8 mouse cellular contexts compared by ENCODE assay signal in genomic region chr14:56375731-56376130, GRCm38 (mm10). TPM values are rescaled to one million over a fixed set of nuclear protein-coding genes. Genes with fewer than 3 reads are reported as not detected.
A peak's percentile ranks its signal among the peaks of the same experiment; 100 is the strongest.
DNase-seq lines count a peak whose midpoint lies in the region; ATAC-seq lines count a peak whose summit lies in the region.

No protein-coding gene starts in this region.

- H3K4me3 ChIP-seq in forebrain, embryonic 13.5 days: no peak overlapping the region
- no peak overlapping the region for H3K4me3 ChIP-seq in hindbrain, embryonic 12.5 days
- H3K4me3 ChIP-seq in midbrain, embryonic 10.5 days: no peak overlapping the region

- H3K36me3 ChIP-seq in forebrain, embryonic 13.5 days (ENCODE audit: poor library complexity, severe bottlenecking): no peaks in the 10 kb centered on the region
- no peaks in the 10 kb centered on the region for H3K36me3 ChIP-seq in hindbrain, embryonic 12.5 days
- no peaks in the 10 kb centered on the region for H3K36me3 ChIP-seq in midbrain, embryonic 10.5 days

- peak; percentile 82 for ATAC-seq in forebrain, embryonic 13.5 days
- 0 out of 2 replicates have a peak, but pooled peaks have one; percentile 48 for ATAC-seq in hindbrain, embryonic 12.5 days (ENCODE audit: low FRiP score)
- ATAC-seq in monocyte, adult 5-6 weeks (replicated peaks; ENCODE audit: insufficient number of reproducible peaks, low FRiP score, low TSS enrichment, poor library complexity, severe bottlenecking): no peak

- H3K27me3 ChIP-seq in forebrain, embryonic 13.5 days: no peaks in the 10 kb centered on the region
- H3K27me3 ChIP-seq in hindbrain, embryonic 12.5 days: no peaks in the 10 kb centered on the region
- no peaks in the 10 kb centered on the region for H3K27me3 ChIP-seq in midbrain, embryonic 10.5 days (ENCODE audit: low read depth, poor library complexity, severe bottlenecking)

- peak; percentile 66 for DNase-seq in MEL-GATA-1-ER (ENCODE audit: extremely low read depth, low read depth)
- DNase-seq in c-Kit-positive CD71-positive TER-119-negative erythroid progenitor cells, embryonic 14.5 days (ENCODE audit: low read depth): peak; percentile 65
- peak; percentile 70 for DNase-seq in left cerebral cortex, adult 11 months (ENCODE audit: low spot score)
- peak; percentile 82 for DNase-seq in midbrain, embryonic 10.5 days (ENCODE audit: low spot score)
- DNase-seq in skeletal muscle tissue, adult 2 months (ENCODE audit: low read depth, low spot score): peak; percentile 75

- no peak overlapping the region for H3K4me2 ChIP-seq in forebrain, embryonic 13.5 days
- no peak overlapping the region for H3K4me2 ChIP-seq in hindbrain, embryonic 12.5 days (replicated peaks)

- H3K4me1 ChIP-seq in forebrain, embryonic 13.5 days: no peaks in the 10 kb centered on the region
- H3K4me1 ChIP-seq in hindbrain, embryonic 12.5 days: no peaks in the 10 kb centered on the region
- H3K4me1 ChIP-seq in midbrain, embryonic 10.5 days: no peaks in the 10 kb centered on the region

- H3K9ac ChIP-seq in forebrain, embryonic 13.5 days: no peak overlapping the region
- H3K9ac ChIP-seq in hindbrain, embryonic 12.5 days: no peak overlapping the region

- WGBS in forebrain, embryonic 13.5 days: 3% methylated on average over 6 of the region's 6 CpGs
- WGBS in hindbrain, embryonic 12.5 days: 2% methylated on average over 6 of the region's 6 CpGs
- 3% methylated on average over 6 of the region's 6 CpGs for WGBS in midbrain, embryonic 10.5 days

- no peak overlapping the region for H3K27ac ChIP-seq in forebrain, embryonic 13.5 days
- H3K27ac ChIP-seq in hindbrain, embryonic 12.5 days: no peak overlapping the region
- H3K27ac ChIP-seq in midbrain, embryonic 10.5 days (replicated peaks): no peak overlapping the region

- no peaks in the 10 kb centered on the region for H3K9me3 ChIP-seq in forebrain, embryonic 13.5 days (replicated peaks)
- H3K9me3 ChIP-seq in hindbrain, embryonic 12.5 days (replicated peaks): no peaks in the 10 kb centered on the region
- no peaks in the 10 kb centered on the region for H3K9me3 ChIP-seq in midbrain, embryonic 10.5 days (replicated peaks)

RNA-seq across cellular contexts. Expression of gene Atp12a, which starts 10.9 kb away (rescaled TPM):
- 0.12 and 0.13 TPM in 2 replicates for polyA plus RNA-seq in forebrain, embryonic 13.5 days (2015; fragmentation: Nextera tagmentation; extraction: Ambion mirVana)
- polyA plus RNA-seq in hindbrain, embryonic 12.5 days (2016; fragmentation: Nextera tagmentation; extraction: Ambion mirVana): not detected in 2 replicates
- polyA plus RNA-seq in midbrain, embryonic 10.5 days (2016; fragmentation: Nextera tagmentation; extraction: Ambion mirVana): not detected in 2 replicates
- total RNA-seq in monocyte, adult 5-6 weeks (2017): not detected in 3 replicates

RNA-seq across cellular contexts. Expression of gene Rnf17, which starts 26.6 kb away (rescaled TPM):
- polyA plus RNA-seq in forebrain, embryonic 13.5 days (2015; fragmentation: Nextera tagmentation; extraction: Ambion mirVana): 0.28 and 0.57 TPM in 2 replicates
- 1.6 and 2.0 TPM in 2 replicates for polyA plus RNA-seq in hindbrain, embryonic 12.5 days (2016; fragmentation: Nextera tagmentation; extraction: Ambion mirVana)
- polyA plus RNA-seq in midbrain, embryonic 10.5 days (2016; fragmentation: Nextera tagmentation; extraction: Ambion mirVana): 1.9 and 2.1 TPM in 2 replicates
- 0.64 to 2.1 TPM (median 0.67 TPM) in 3 replicates for total RNA-seq in monocyte, adult 5-6 weeks (2017)
